Mouse (Mus musculus): ENCODE results near the gene Rab33b. TPM values are rescaled to one million over a fixed set of nuclear protein-coding genes. Genes with fewer than 3 reads are reported as not detected.

Gene Rab33b
- polyA plus RNA-seq, 1 experiment from 2014 or later = 4.4 TPM

- Histone ChIP-seq H3K9me3 (ENCODE audit: low read length) (no peaks in the 10 kb centered on the region), H3K27ac (ENCODE audit: low read depth) (peak overlapping the region; percentile 64), H3K4me3 (ENCODE audit: low read depth, low read length) (0 out of 2 replicates have a peak overlapping the region, but pooled peaks have one; percentile 0), H3K4me1 (ENCODE audit: insufficient read depth) (peaks cover 15% of the 10 kb centered on the region; the same call in 1 of the 2 replicates), H3K4me2 (ENCODE audit: low read depth, low read length) (peak overlapping the region; percentile 34), H3K36me3 (replicated peaks; ENCODE audit: insufficient read depth, low read length) (peaks cover 12% of the 10 kb centered on the region), H3K27me3 (ENCODE audit: insufficient read depth, low read length) (no peaks in the 10 kb centered on the region), H3K9ac (replicated peaks) (no peak overlapping the region; the same call in 1 of the 2 replicates)
- 54% methylated on average over 12 of the region's 12 CpGs for WGBS (ENCODE audit: insufficient replicate concordance)
- ATAC-seq = peak; percentile 60
- no peak for DNase-seq
- no peak for TF ChIP-seq CTCF (IDR thresholded peaks at IDR 0.05; ENCODE audit: low read depth)
- TF ChIP-seq EP300 (IDR thresholded peaks at IDR 0.05; ENCODE audit: low read depth) = no peak
Observed at GRCm38 (mm10) chr3:51517878-51518762, 34.4 kb downstream of the Rab33b start.

- H3K4me2 ChIP-seq (ENCODE audit: low read depth, low read length) = peak overlapping the region; percentile 34
- H3K4me3 ChIP-seq (ENCODE audit: low read depth, low read length) = 0 out of 2 replicates have a peak overlapping the region, but pooled peaks have one; percentile 0
- ATAC-seq = peak; percentile 50
Observed at GRCm38 (mm10) chr3:51518763-51519121, 35.0 kb downstream of the Rab33b start.

GRCm38 (mm10) chr3:51521262-51521661 is 37.5 kb downstream of the Rab33b start:
- no peak for TF ChIP-seq CTCF (IDR thresholded peaks at IDR 0.05; ENCODE audit: low read depth)
- TF ChIP-seq EP300 (IDR thresholded peaks at IDR 0.05; ENCODE audit: low read depth) = no peak
- ATAC-seq = no peak
- H3K9ac ChIP-seq (replicated peaks) = no peak overlapping the region
- no peak overlapping the region for H3K4me3 ChIP-seq (ENCODE audit: low read depth, low read length)
- H3K4me2 ChIP-seq (ENCODE audit: low read depth, low read length) = no peak overlapping the region
- peaks cover 15% of the 10 kb centered on the region; the same call in 1 of the 2 replicates for H3K4me1 ChIP-seq (ENCODE audit: insufficient read depth)
- H3K27me3 ChIP-seq (ENCODE audit: insufficient read depth, low read length) = no peaks in the 10 kb centered on the region
- 91% methylated on average over 14 of the region's 14 CpGs for WGBS (ENCODE audit: insufficient replicate concordance)
- DNase-seq = no peak
- H3K9me3 ChIP-seq (ENCODE audit: low read length) = no peaks in the 10 kb centered on the region
- H3K36me3 ChIP-seq (replicated peaks; ENCODE audit: insufficient read depth, low read length) = peaks cover 23% of the 10 kb centered on the region
- no peak overlapping the region for H3K27ac ChIP-seq (ENCODE audit: low read depth)

More at GRCm38 (mm10) chr3:51518763-51519121, 35.0 kb downstream of the Rab33b start:
- H3K4me1 ChIP-seq (ENCODE audit: insufficient read depth) = peaks cover 15% of the 10 kb centered on the region; the same call in 1 of the 2 replicates
- peaks cover 15% of the 10 kb centered on the region for H3K36me3 ChIP-seq (replicated peaks; ENCODE audit: insufficient read depth, low read length)
- peak; percentile 35 for DNase-seq
- H3K27me3 ChIP-seq (ENCODE audit: insufficient read depth, low read length) = no peaks in the 10 kb centered on the region
- TF ChIP-seq EP300 (IDR thresholded peaks at IDR 0.05; ENCODE audit: low read depth) = no peak
- no peak for TF ChIP-seq CTCF (IDR thresholded peaks at IDR 0.05; ENCODE audit: low read depth)
- H3K9ac ChIP-seq (replicated peaks) = no peak overlapping the region; the same call in 1 of the 2 replicates
- no peaks in the 10 kb centered on the region for H3K9me3 ChIP-seq (ENCODE audit: low read length)
- peak overlapping the region; percentile 64 for H3K27ac ChIP-seq (ENCODE audit: low read depth)
- 30% methylated on average over 8 of the region's 8 CpGs for WGBS (ENCODE audit: insufficient replicate concordance)

- peaks cover 29% of the 10 kb centered on the region for H3K36me3 ChIP-seq (replicated peaks; ENCODE audit: insufficient read depth, low read length)
Observed at GRCm38 (mm10) chr3:51525186-51525785, 41.6 kb downstream of the Rab33b start.

GRCm38 (mm10) chr3:51526891-51527290 is 43.2 kb downstream of the Rab33b start:
- TF ChIP-seq CTCF (IDR thresholded peaks at IDR 0.05; ENCODE audit: low read depth) (no peak), EP300 (IDR thresholded peaks at IDR 0.05; ENCODE audit: low read depth) (no peak)
- no peak for DNase-seq
- Histone ChIP-seq H3K4me1 (ENCODE audit: insufficient read depth) (peaks cover 6% of the 10 kb centered on the region), H3K9me3 (ENCODE audit: low read length) (no peaks in the 10 kb centered on the region), H3K27me3 (ENCODE audit: insufficient read depth, low read length) (no peaks in the 10 kb centered on the region), H3K4me3 (ENCODE audit: low read depth, low read length) (no peak overlapping the region), H3K4me2 (ENCODE audit: low read depth, low read length) (no peak overlapping the region), H3K27ac (ENCODE audit: low read depth) (no peak overlapping the region), H3K36me3 (replicated peaks; ENCODE audit: insufficient read depth, low read length) (peaks cover 26% of the 10 kb centered on the region), H3K9ac (replicated peaks) (no peak overlapping the region)
- 83% methylated on average over 13 of the region's 13 CpGs for WGBS (ENCODE audit: insufficient replicate concordance)
- ATAC-seq = no peak

More at GRCm38 (mm10) chr3:51525186-51525785, 41.6 kb downstream of the Rab33b start:
- H3K4me3 ChIP-seq (ENCODE audit: low read depth, low read length) = no peak overlapping the region
- no peaks in the 10 kb centered on the region for H3K4me1 ChIP-seq (ENCODE audit: insufficient read depth)
- DNase-seq = no peak
- H3K4me2 ChIP-seq (ENCODE audit: low read depth, low read length) = no peak overlapping the region
- no peak overlapping the region for H3K27ac ChIP-seq (ENCODE audit: low read depth)
- TF ChIP-seq EP300 (IDR thresholded peaks at IDR 0.05; ENCODE audit: low read depth) = no peak
- no peak for TF ChIP-seq CTCF (IDR thresholded peaks at IDR 0.05; ENCODE audit: low read depth)
- 87% methylated on average over 16 of the region's 16 CpGs for WGBS (ENCODE audit: insufficient replicate concordance)
- no peaks in the 10 kb centered on the region for H3K9me3 ChIP-seq (ENCODE audit: low read length)
- no peak for ATAC-seq
- no peaks in the 10 kb centered on the region for H3K27me3 ChIP-seq (ENCODE audit: insufficient read depth, low read length)
- H3K9ac ChIP-seq (replicated peaks) = no peak overlapping the region

Measured in liver, postnatal 0 days (tissue).